Mouse (Mus musculus) G1E (cell line): Measurements from ENCODE around the gene Sowahd.

Experiments
- CTCF ChIP-seq: IDR thresholded peaks from 2 replicates; pipeline ENCODE4 v1.5.1; 2012; ENCODE audit warnings: low read depth, low read length, inconsistent platforms, mixed read lengths
- GATA1 ChIP-seq: IDR thresholded peaks from 2 replicates; pipeline ENCODE4 v1.6.1; 2012; ENCODE audit warnings: borderline replicate concordance, low read length, inconsistent platforms, mixed read lengths
- POLR2AphosphoS5 ChIP-seq: IDR thresholded peaks from 2 replicates; pipeline ENCODE4 v1.6.1; 2012; ENCODE audit warnings: low read depth, low read length, inconsistent platforms; ENCODE audit not compliant: insufficient replicate concordance
- TAL1 ChIP-seq: conservative IDR thresholded peaks from 2 replicates; pipeline ENCODE4 v1.6.1; 2012; ENCODE audit warnings: low read depth, low read length, inconsistent platforms, mixed read lengths

DNA sequence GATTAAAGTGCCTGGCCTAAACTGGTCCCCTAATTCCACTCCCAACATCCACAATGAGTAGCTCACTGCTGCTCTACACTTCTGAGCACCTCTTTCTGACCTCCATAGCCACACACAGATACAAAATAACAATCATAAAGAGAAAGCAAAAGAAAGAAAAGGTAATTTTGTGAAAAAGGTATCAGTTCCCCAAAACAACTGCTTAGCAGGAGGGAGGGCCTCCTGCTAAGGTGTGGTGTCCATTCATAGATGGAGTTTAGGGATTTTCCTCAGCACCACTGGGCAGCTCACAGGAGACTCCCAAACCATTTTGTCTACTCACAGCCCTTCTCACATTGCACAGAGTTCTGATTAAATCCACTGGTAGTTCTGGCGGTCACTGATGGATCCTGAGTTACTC is 40.1 kb downstream of the Sowahd start:
- TF ChIP-seq TAL1 (no peak), CTCF (no peak), GATA1 (no peak), POLR2AphosphoS5 (no peak)
